Mouse (Mus musculus): ENCODE results near the gene Dusp7. TPM values are rescaled to one million over a fixed set of nuclear protein-coding genes. Genes with fewer than 3 reads are reported as not detected.

Dusp7 gene
- total and polyA plus RNA-seq, 2 experiments: 1.8 to 10.1 TPM

DNA sequence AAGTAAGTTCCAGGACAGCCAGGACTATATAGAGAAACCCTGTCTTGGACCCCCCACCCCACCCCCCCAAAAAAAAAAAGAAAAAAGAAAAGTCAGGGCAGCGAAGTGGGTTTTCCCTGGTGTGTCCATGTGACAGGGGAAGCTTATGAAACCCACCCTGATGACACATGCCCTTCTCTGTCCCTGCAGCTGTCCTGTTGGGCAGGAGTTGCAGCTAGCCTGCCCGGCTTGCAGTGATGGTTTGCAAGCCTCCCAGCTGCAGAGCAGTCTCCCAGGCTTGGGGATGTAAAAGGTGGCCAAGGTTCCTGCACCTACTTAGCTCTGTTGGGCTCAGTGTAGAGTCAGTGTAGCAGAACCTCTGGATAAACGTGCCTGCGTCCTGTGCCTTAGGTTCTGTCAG is 28.7 kb upstream of the Dusp7 start:
- Histone ChIP-seq H3K9ac (ENCODE audit: low read depth, low read length) (no peak overlapping the region), H3K36me3 (ENCODE audit: control insufficient read depth, insufficient read depth, low read length) (no peaks in the 10 kb centered on the region), H3K4me1 (ENCODE audit: control insufficient read depth, insufficient read depth, low read length) (no peaks in the 10 kb centered on the region), H3K4me3 (ENCODE audit: insufficient read depth, low read depth, low read length) (no peak overlapping the region), H3K79me2 (ENCODE audit: control insufficient read depth, insufficient read depth, low read length) (no peaks in the 10 kb centered on the region), H3K27me3 (ENCODE audit: control insufficient read depth, insufficient read depth, low read length) (no peaks in the 10 kb centered on the region), H3K27ac (replicated peaks; ENCODE audit: insufficient read depth, low read depth, low read length) (no peak overlapping the region)
- TF ChIP-seq POLR2A (IDR thresholded peaks at IDR 0.05; ENCODE audit: extremely low read depth, insufficient read depth, low read length) (no peak), CTCF (IDR thresholded peaks at IDR 0.05; ENCODE audit: low read depth, low read length) (no peak)
- 97% methylated on average over 4 of the region's 4 CpGs for WGBS
- DNase-seq (ENCODE audit: extremely low read depth, low read depth, low spot score): no peak

GRCm38 (mm10) chr9:106340501-106341312 is 27.7 kb upstream of the Dusp7 start:
- no peaks in the 10 kb centered on the region for H3K36me3 ChIP-seq (ENCODE audit: control insufficient read depth, insufficient read depth, low read length)
- H3K4me1 ChIP-seq (ENCODE audit: control insufficient read depth, insufficient read depth, low read length): no peaks in the 10 kb centered on the region
- no peak overlapping the region for H3K9ac ChIP-seq (ENCODE audit: low read depth, low read length)
- 84% methylated on average over 13 of the region's 13 CpGs for WGBS
- no peak for DNase-seq (ENCODE audit: extremely low read depth, low read depth, low spot score)
- TF ChIP-seq POLR2A (IDR thresholded peaks at IDR 0.05; ENCODE audit: extremely low read depth, insufficient read depth, low read length): no peak
- TF ChIP-seq CTCF (IDR thresholded peaks at IDR 0.05; ENCODE audit: low read depth, low read length): no peak
- H3K27me3 ChIP-seq (ENCODE audit: control insufficient read depth, insufficient read depth, low read length): no peaks in the 10 kb centered on the region
- no peak overlapping the region for H3K27ac ChIP-seq (replicated peaks; ENCODE audit: insufficient read depth, low read depth, low read length)
- no peaks in the 10 kb centered on the region for H3K79me2 ChIP-seq (ENCODE audit: control insufficient read depth, insufficient read depth, low read length)
- no peak overlapping the region for H3K4me3 ChIP-seq (ENCODE audit: insufficient read depth, low read depth, low read length)

GRCm38 (mm10) chr9:106341313-106341686 is 27.1 kb upstream of the Dusp7 start:
- no peak overlapping the region for H3K27ac ChIP-seq (replicated peaks; ENCODE audit: insufficient read depth, low read depth, low read length)
- 80% methylated on average over 3 of the region's 3 CpGs for whole genome bisulfite sequencing
- DNase-seq (ENCODE audit: extremely low read depth, low read depth, low spot score): no peak

DNA sequence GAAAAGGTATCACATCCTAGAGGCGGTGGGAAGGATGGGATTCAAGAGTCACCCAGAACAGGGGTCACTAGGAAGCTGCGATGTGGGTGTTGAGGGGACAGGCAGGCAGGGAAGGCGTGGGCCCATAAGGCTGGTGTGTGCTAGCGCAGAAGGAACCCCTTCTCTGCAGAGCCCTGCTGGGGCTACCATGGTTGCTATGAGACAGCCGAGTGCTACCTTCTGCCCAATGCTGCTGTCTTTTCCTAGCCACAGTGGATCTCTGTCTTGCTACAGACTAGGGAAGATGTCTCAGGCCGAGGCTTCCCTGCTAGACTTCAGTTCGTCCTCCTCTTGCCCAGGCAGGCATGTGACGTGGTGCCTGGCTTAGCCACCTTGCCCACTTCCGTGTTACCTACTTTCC is 25.9 kb upstream of the Dusp7 start:
- H3K4me3 ChIP-seq (ENCODE audit: insufficient read depth, low read depth, low read length): no peak overlapping the region
- H3K36me3 ChIP-seq (ENCODE audit: control insufficient read depth, insufficient read depth, low read length): no peaks in the 10 kb centered on the region
- no peak overlapping the region for H3K9ac ChIP-seq (ENCODE audit: low read depth, low read length)
- WGBS: 97% methylated on average over 9 of the region's 9 CpGs
- H3K79me2 ChIP-seq (ENCODE audit: control insufficient read depth, insufficient read depth, low read length): no peaks in the 10 kb centered on the region
- H3K27me3 ChIP-seq (ENCODE audit: control insufficient read depth, insufficient read depth, low read length): no peaks in the 10 kb centered on the region
- no peaks in the 10 kb centered on the region for H3K4me1 ChIP-seq (ENCODE audit: control insufficient read depth, insufficient read depth, low read length)
- no peak for DNase-seq (ENCODE audit: extremely low read depth, low read depth, low spot score)
- TF ChIP-seq CTCF (IDR thresholded peaks at IDR 0.05; ENCODE audit: low read depth, low read length) (no peak), POLR2A (IDR thresholded peaks at IDR 0.05; ENCODE audit: extremely low read depth, insufficient read depth, low read length) (no peak)
- H3K27ac ChIP-seq (replicated peaks; ENCODE audit: insufficient read depth, low read depth, low read length): no peak overlapping the region

More at GRCm38 (mm10) chr9:106341313-106341686, 27.1 kb upstream of the Dusp7 start:
- TF ChIP-seq POLR2A (IDR thresholded peaks at IDR 0.05; ENCODE audit: extremely low read depth, insufficient read depth, low read length) (no peak), CTCF (IDR thresholded peaks at IDR 0.05; ENCODE audit: low read depth, low read length) (no peak)
- H3K4me3 ChIP-seq (ENCODE audit: insufficient read depth, low read depth, low read length): no peak overlapping the region
- no peak overlapping the region for H3K9ac ChIP-seq (ENCODE audit: low read depth, low read length)
- no peaks in the 10 kb centered on the region for H3K36me3 ChIP-seq (ENCODE audit: control insufficient read depth, insufficient read depth, low read length)
- no peaks in the 10 kb centered on the region for H3K27me3 ChIP-seq (ENCODE audit: control insufficient read depth, insufficient read depth, low read length)
- H3K79me2 ChIP-seq (ENCODE audit: control insufficient read depth, insufficient read depth, low read length): no peaks in the 10 kb centered on the region
- H3K4me1 ChIP-seq (ENCODE audit: control insufficient read depth, insufficient read depth, low read length): no peaks in the 10 kb centered on the region

GRCm38 (mm10) chr9:106345167-106345566 is 23.3 kb upstream of the Dusp7 start:
- no peak for DNase-seq (ENCODE audit: extremely low read depth, low read depth, low spot score)
- H3K36me3 ChIP-seq (ENCODE audit: control insufficient read depth, insufficient read depth, low read length): no peaks in the 10 kb centered on the region
- WGBS: 80% methylated on average over 6 of the region's 6 CpGs
- no peak overlapping the region for H3K9ac ChIP-seq (ENCODE audit: low read depth, low read length)
- no peaks in the 10 kb centered on the region for H3K27me3 ChIP-seq (ENCODE audit: control insufficient read depth, insufficient read depth, low read length)
- TF ChIP-seq POLR2A (IDR thresholded peaks at IDR 0.05; ENCODE audit: extremely low read depth, insufficient read depth, low read length) (no peak), CTCF (IDR thresholded peaks at IDR 0.05; ENCODE audit: low read depth, low read length) (no peak)
- no peak overlapping the region for H3K27ac ChIP-seq (replicated peaks; ENCODE audit: insufficient read depth, low read depth, low read length)
- no peaks in the 10 kb centered on the region for H3K4me1 ChIP-seq (ENCODE audit: control insufficient read depth, insufficient read depth, low read length)
- no peaks in the 10 kb centered on the region for H3K79me2 ChIP-seq (ENCODE audit: control insufficient read depth, insufficient read depth, low read length)
- H3K4me3 ChIP-seq (ENCODE audit: insufficient read depth, low read depth, low read length): no peak overlapping the region

GRCm38 (mm10) chr9:106345630-106346029 is 22.8 kb upstream of the Dusp7 start:
- H3K79me2 ChIP-seq (ENCODE audit: control insufficient read depth, insufficient read depth, low read length): no peaks in the 10 kb centered on the region
- no peak overlapping the region for H3K9ac ChIP-seq (ENCODE audit: low read depth, low read length)
- WGBS: 91% methylated on average over 6 of the region's 6 CpGs
- H3K4me3 ChIP-seq (ENCODE audit: insufficient read depth, low read depth, low read length): no peak overlapping the region
- no peaks in the 10 kb centered on the region for H3K36me3 ChIP-seq (ENCODE audit: control insufficient read depth, insufficient read depth, low read length)
- TF ChIP-seq CTCF (IDR thresholded peaks at IDR 0.05; ENCODE audit: low read depth, low read length) (no peak), POLR2A (IDR thresholded peaks at IDR 0.05; ENCODE audit: extremely low read depth, insufficient read depth, low read length) (no peak)
- H3K27ac ChIP-seq (replicated peaks; ENCODE audit: insufficient read depth, low read depth, low read length): no peak overlapping the region
- no peaks in the 10 kb centered on the region for H3K4me1 ChIP-seq (ENCODE audit: control insufficient read depth, insufficient read depth, low read length)
- no peaks in the 10 kb centered on the region for H3K27me3 ChIP-seq (ENCODE audit: control insufficient read depth, insufficient read depth, low read length)
- no peak for DNase-seq (ENCODE audit: extremely low read depth, low read depth, low spot score)

Measured in liver, adult 2 months (tissue).